Mouse (Mus musculus): Measurements from ENCODE around the gene Gpbp1l1. TPM values are rescaled to one million over a fixed set of nuclear protein-coding genes. Genes with fewer than 3 reads are reported as not detected.
A peak's percentile ranks its signal among the peaks of the same experiment; 100 is the strongest.

The Gpbp1l1 gene
- polyA plus RNA-seq, 1 experiment from 2014 or later = 51.2 TPM

GRCm38 (mm10) chr4:116624831-116625230 is 67.4 kb downstream of the Gpbp1l1 start:
- Histone ChIP-seq H3K27ac (replicated peaks; ENCODE audit: low read depth, low read length) (no peak overlapping the region), H3K4me2 (ENCODE audit: low read depth, low read length) (no peak overlapping the region), H3K9ac (replicated peaks; ENCODE audit: low read length) (no peak overlapping the region), H3K4me3 (ENCODE audit: low read depth, low read length) (no peak overlapping the region), H3K27me3 (ENCODE audit: control insufficient read depth, insufficient read depth, low read length) (no peaks in the 10 kb centered on the region), H3K4me1 (ENCODE audit: control insufficient read depth, insufficient read depth, low read length) (no peaks in the 10 kb centered on the region), H3K9me3 (replicated peaks; ENCODE audit: control insufficient read depth, low read length) (no peaks in the 10 kb centered on the region), H3K36me3 (replicated peaks; ENCODE audit: control insufficient read depth, insufficient read depth, low read depth, low read length) (no peaks in the 10 kb centered on the region; the same call in 1 of the 2 replicates)
- 95% methylated on average over 4 of the region's 4 CpGs for WGBS
- no peak for DNase-seq (ENCODE audit: low spot score)
- no peak for ATAC-seq (replicated peaks; ENCODE audit: insufficient number of reproducible peaks, low FRiP score, low TSS enrichment, low read depth)

GRCm38 (mm10) chr4:116626658-116627358 is 69.3 kb downstream of the Gpbp1l1 start:
- Histone ChIP-seq H3K27me3 (ENCODE audit: control insufficient read depth, insufficient read depth, low read length) (no peaks in the 10 kb centered on the region), H3K27ac (replicated peaks; ENCODE audit: low read depth, low read length) (peak overlapping the region; percentile 85), H3K36me3 (replicated peaks; ENCODE audit: control insufficient read depth, insufficient read depth, low read depth, low read length) (no peaks in the 10 kb centered on the region), H3K9ac (replicated peaks; ENCODE audit: low read length) (peak overlapping the region; percentile 94), H3K4me3 (ENCODE audit: low read depth, low read length) (peak overlapping the region; percentile 82), H3K9me3 (replicated peaks; ENCODE audit: control insufficient read depth, low read length) (no peaks in the 10 kb centered on the region), H3K4me2 (ENCODE audit: low read depth, low read length) (peak overlapping the region; percentile 3; the same call in 1 of the 2 replicates), H3K4me1 (ENCODE audit: control insufficient read depth, insufficient read depth, low read length) (no peaks in the 10 kb centered on the region)
- ATAC-seq (replicated peaks; ENCODE audit: insufficient number of reproducible peaks, low FRiP score, low TSS enrichment, low read depth) (peak; percentile 76), DNase-seq (ENCODE audit: low spot score) (peak; percentile 98)
- WGBS = under 1% methylated on average over 37 of the region's 53 CpGs

- Histone ChIP-seq H3K4me1 (ENCODE audit: control insufficient read depth, insufficient read depth, low read length) (no peaks in the 10 kb centered on the region), H3K4me2 (ENCODE audit: low read depth, low read length) (peak overlapping the region; percentile 71), H3K36me3 (replicated peaks; ENCODE audit: control insufficient read depth, insufficient read depth, low read depth, low read length) (no peaks in the 10 kb centered on the region), H3K4me3 (ENCODE audit: low read depth, low read length) (peak overlapping the region; percentile 82), H3K9ac (replicated peaks; ENCODE audit: low read length) (peak overlapping the region; percentile 94), H3K9me3 (replicated peaks; ENCODE audit: control insufficient read depth, low read length) (no peaks in the 10 kb centered on the region), H3K27ac (replicated peaks; ENCODE audit: low read depth, low read length) (peak overlapping the region; percentile 85), H3K27me3 (ENCODE audit: control insufficient read depth, insufficient read depth, low read length) (no peaks in the 10 kb centered on the region)
- 0% methylated on average over 13 of the region's 13 CpGs for WGBS
- DNase-seq (ENCODE audit: low spot score) = peak; percentile 95
- ATAC-seq (replicated peaks; ENCODE audit: insufficient number of reproducible peaks, low FRiP score, low TSS enrichment, low read depth) = peak; percentile 90
Observed at GRCm38 (mm10) chr4:116627359-116627716, 69.9 kb downstream of the Gpbp1l1 start.

- H3K4me2 ChIP-seq (ENCODE audit: low read depth, low read length) = peak within 1 kb of the TSS; percentile 71
- 6% methylated on average over 23 of the region's 23 CpGs for WGBS
- H3K9ac ChIP-seq (replicated peaks; ENCODE audit: low read length) = peak within 1 kb of the TSS; percentile 94
- DNase-seq (ENCODE audit: low spot score) = peak; percentile 92
- no peaks in the 10 kb centered on the region for H3K36me3 ChIP-seq (replicated peaks; ENCODE audit: control insufficient read depth, insufficient read depth, low read depth, low read length)
- H3K4me3 ChIP-seq (ENCODE audit: low read depth, low read length) = peak within 1 kb of the TSS; percentile 82
- H3K27me3 ChIP-seq (ENCODE audit: control insufficient read depth, insufficient read depth, low read length) = no peaks in the 10 kb centered on the region
- ATAC-seq (replicated peaks; ENCODE audit: insufficient number of reproducible peaks, low FRiP score, low TSS enrichment, low read depth) = peak; percentile 84
- no peaks in the 10 kb centered on the region for H3K4me1 ChIP-seq (ENCODE audit: control insufficient read depth, insufficient read depth, low read length)
- H3K27ac ChIP-seq (replicated peaks; ENCODE audit: low read depth, low read length) = peak within 1 kb of the TSS; percentile 85
- no peaks in the 10 kb centered on the region for H3K9me3 ChIP-seq (replicated peaks; ENCODE audit: control insufficient read depth, low read length)
Observed at GRCm38 (mm10) chr4:116627722-116628662, 70.5 kb downstream of the Gpbp1l1 start, which contains the start of gene Nasp. Nasp (minus strand) TSS chr4:116627941.

GRCm38 (mm10) chr4:116635197-116635596 is 77.7 kb downstream of the Gpbp1l1 start:
- 90% methylated on average over 1 of the region's 1 CpGs for WGBS
- H3K4me1 ChIP-seq (ENCODE audit: control insufficient read depth, insufficient read depth, low read length) = no peaks in the 10 kb centered on the region
- H3K9ac ChIP-seq (replicated peaks; ENCODE audit: low read length) = no peak overlapping the region
- no peak overlapping the region for H3K27ac ChIP-seq (replicated peaks; ENCODE audit: low read depth, low read length)
- no peaks in the 10 kb centered on the region for H3K9me3 ChIP-seq (replicated peaks; ENCODE audit: control insufficient read depth, low read length)
- DNase-seq (ENCODE audit: low spot score) (no peak), ATAC-seq (replicated peaks; ENCODE audit: insufficient number of reproducible peaks, low FRiP score, low TSS enrichment, low read depth) (no peak)
- no peak overlapping the region for H3K4me2 ChIP-seq (ENCODE audit: low read depth, low read length)
- H3K27me3 ChIP-seq (ENCODE audit: control insufficient read depth, insufficient read depth, low read length) = no peaks in the 10 kb centered on the region
- peaks cover 9% of the 10 kb centered on the region for H3K36me3 ChIP-seq (replicated peaks; ENCODE audit: control insufficient read depth, insufficient read depth, low read depth, low read length)
- no peak overlapping the region for H3K4me3 ChIP-seq (ENCODE audit: low read depth, low read length)

- ATAC-seq (replicated peaks; ENCODE audit: insufficient number of reproducible peaks, low FRiP score, low TSS enrichment, low read depth) (no peak), DNase-seq (ENCODE audit: low spot score) (no peak)
- Histone ChIP-seq H3K4me3 (ENCODE audit: low read depth, low read length) (no peak overlapping the region), H3K4me2 (ENCODE audit: low read depth, low read length) (no peak overlapping the region), H3K36me3 (replicated peaks; ENCODE audit: control insufficient read depth, insufficient read depth, low read depth, low read length) (peaks cover 15% of the 10 kb centered on the region), H3K27ac (replicated peaks; ENCODE audit: low read depth, low read length) (no peak overlapping the region), H3K27me3 (ENCODE audit: control insufficient read depth, insufficient read depth, low read length) (no peaks in the 10 kb centered on the region), H3K9ac (replicated peaks; ENCODE audit: low read length) (no peak overlapping the region), H3K4me1 (ENCODE audit: control insufficient read depth, insufficient read depth, low read length) (no peaks in the 10 kb centered on the region), H3K9me3 (replicated peaks; ENCODE audit: control insufficient read depth, low read length) (no peaks in the 10 kb centered on the region)
- WGBS = 94% methylated on average over 6 of the region's 6 CpGs
Observed at GRCm38 (mm10) chr4:116638821-116639220, 81.4 kb downstream of the Gpbp1l1 start.

GRCm38 (mm10) chr4:116642071-116642470 is 84.6 kb downstream of the Gpbp1l1 start:
- no peaks in the 10 kb centered on the region for H3K27me3 ChIP-seq (ENCODE audit: control insufficient read depth, insufficient read depth, low read length)
- 100% methylated on average over 1 of the region's 1 CpGs for WGBS
- no peak overlapping the region for H3K27ac ChIP-seq (replicated peaks; ENCODE audit: low read depth, low read length)
- DNase-seq (ENCODE audit: low spot score) (no peak), ATAC-seq (replicated peaks; ENCODE audit: insufficient number of reproducible peaks, low FRiP score, low TSS enrichment, low read depth) (no peak)
- no peaks in the 10 kb centered on the region for H3K9me3 ChIP-seq (replicated peaks; ENCODE audit: control insufficient read depth, low read length)
- H3K4me1 ChIP-seq (ENCODE audit: control insufficient read depth, insufficient read depth, low read length) = no peaks in the 10 kb centered on the region
- no peak overlapping the region for H3K4me3 ChIP-seq (ENCODE audit: low read depth, low read length)
- no peak overlapping the region for H3K4me2 ChIP-seq (ENCODE audit: low read depth, low read length)
- H3K36me3 ChIP-seq (replicated peaks; ENCODE audit: control insufficient read depth, insufficient read depth, low read depth, low read length) = peaks cover 23% of the 10 kb centered on the region
- H3K9ac ChIP-seq (replicated peaks; ENCODE audit: low read length) = no peak overlapping the region
